Mouse (Mus musculus) left cerebral cortex, postnatal 14 days (tissue): Measurements from ENCODE around the gene Fam187b. TPM values are rescaled to one million over a fixed set of nuclear protein-coding genes. Genes with fewer than 3 reads are reported as not detected.
A peak's percentile ranks its signal among the peaks of the same experiment; 100 is the strongest.
"Not testable (repeated sequence)": the region's sequence is repeated elsewhere in the genome, so short reads cannot be mapped to it uniquely, and the experiment has no call there.

Experiments
- DNase-seq, 2 experiments: peaks; one replicate each; pipeline ENCODE4 v3.0.0; 2021 to 2022; ENCODE audit warnings: low spot score in 2 of 2, mixed read lengths in 1 of 2
- intact Hi-C: fragments of 180-260 bp; cut with DNase I; formaldehyde crosslinking; loops from one replicate; pipeline ENCODE4 v1.15.1; 2025
- long read RNA-seq, 2 experiments: library from polyadenylated mRNA; stranded (forward); transcript quantifications; one replicate each; pipeline ENCODE4 v2.0.0; 2021
- total RNA-seq, 2 experiments: library from RNA; stranded (reverse); gene quantifications; 2 replicates each; pipeline ENCODE4 v1.2.3; 2021

Gene Fam187b
- total RNA-seq = under 1 TPM; 0.18 to 0.27 TPM
- long read RNA-seq, experiment 1, partial matches to known transcripts = 0 of 1 reads
- long read RNA-seq, experiment 1, other reads (novel, unspliced or antisense) = 1 of 1 reads
- long read RNA-seq, experiment 2 = 0 reads

DNA sequence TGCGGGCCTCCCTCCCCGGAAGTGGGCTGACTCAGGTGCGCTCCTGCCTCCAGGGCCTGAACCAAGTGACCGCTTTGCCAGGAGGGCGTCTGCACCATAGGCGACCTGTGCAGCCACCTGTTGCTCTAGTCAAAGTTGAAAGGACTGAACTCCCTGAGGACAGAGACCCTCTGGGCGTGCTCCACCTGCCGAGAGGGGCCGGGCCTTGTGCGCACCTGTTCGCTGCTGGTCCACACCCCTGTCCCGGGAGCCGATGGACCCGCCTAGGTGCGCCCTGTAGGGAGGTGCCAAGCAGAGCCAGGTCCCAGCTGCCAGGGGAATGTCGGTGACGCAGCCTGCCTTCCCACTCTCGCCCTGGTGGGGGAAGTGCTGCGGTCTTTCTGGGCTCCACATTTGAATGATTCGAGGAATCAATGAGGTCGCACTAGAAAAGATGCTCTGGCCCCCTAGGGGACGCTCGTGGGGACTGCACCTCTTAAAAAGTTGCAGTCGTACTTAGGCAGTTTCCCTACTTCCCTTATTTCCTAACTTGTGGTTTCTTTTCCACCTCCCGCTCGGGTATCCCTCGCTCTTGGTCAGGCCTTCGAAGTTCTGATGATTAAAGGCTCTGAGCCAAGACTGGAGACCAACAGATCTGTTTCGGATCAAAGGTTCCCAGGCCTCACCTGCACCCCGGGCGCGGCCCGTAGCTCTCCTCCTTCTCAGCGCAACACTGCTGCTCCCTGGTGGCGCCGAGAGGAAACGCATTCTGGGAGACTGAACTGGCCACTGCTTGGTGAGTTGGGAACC lies at the start of gene Fam187b:
TSS of gene Fam187b (plus strand) at position 290 of the 789 bp plus-strand sequence.
- DNase-seq = peak; percentile 76 to 89
- intact Hi-C loops = loop anchor here (5.0 kb wide), 2 partner anchors 44 to 124 kb away; no protein-coding TSS in a partner anchor

DNA sequence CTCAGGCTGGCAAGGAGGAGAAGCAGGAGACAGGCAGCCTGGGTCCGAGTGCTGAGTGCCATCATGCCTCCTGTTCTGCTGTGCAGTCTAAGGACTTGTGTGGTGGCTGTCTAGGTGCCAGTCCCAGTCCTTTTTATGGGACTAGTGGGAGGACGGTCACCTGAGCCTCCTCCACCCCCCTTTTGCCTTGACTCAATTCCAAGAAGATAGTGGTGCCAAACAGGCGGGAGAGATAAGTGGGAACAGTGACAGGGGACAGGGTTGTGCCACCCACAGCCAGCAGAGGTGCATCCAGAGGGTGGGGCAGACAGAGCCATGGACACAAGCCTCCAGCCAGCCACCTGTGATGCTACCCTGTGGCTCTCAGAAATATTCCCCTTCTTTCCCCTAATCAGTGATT lies 49.5 kb upstream of the Fam187b start:
- intact Hi-C loops = no loop called here
- DNase-seq = no peak

DNA sequence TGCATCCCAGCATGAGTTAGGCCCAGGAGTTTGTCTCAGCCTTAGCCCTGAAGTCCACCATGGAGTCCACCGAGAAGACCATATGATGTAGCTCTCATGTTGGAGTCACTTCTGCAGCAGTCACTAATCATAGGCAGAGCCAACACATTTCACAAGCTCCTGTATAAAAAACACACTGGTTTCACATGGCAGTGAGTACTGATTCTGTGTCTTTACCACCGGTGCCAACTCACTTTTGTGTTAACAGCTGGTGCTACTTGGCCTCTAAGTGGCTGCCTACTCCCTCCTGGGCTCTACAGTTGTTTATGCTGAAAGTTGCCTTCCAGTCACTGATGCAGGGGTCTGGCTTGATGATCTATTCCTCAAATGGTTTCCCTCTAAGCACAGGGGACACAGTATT lies 49.0 kb upstream of the Fam187b start, which contains the start of gene Hamp2:
TSS of gene Hamp2 (minus strand) at position 101 of the 400 bp plus-strand sequence.
- DNase-seq, intact Hi-C loops: not testable (repeated sequence)

DNA sequence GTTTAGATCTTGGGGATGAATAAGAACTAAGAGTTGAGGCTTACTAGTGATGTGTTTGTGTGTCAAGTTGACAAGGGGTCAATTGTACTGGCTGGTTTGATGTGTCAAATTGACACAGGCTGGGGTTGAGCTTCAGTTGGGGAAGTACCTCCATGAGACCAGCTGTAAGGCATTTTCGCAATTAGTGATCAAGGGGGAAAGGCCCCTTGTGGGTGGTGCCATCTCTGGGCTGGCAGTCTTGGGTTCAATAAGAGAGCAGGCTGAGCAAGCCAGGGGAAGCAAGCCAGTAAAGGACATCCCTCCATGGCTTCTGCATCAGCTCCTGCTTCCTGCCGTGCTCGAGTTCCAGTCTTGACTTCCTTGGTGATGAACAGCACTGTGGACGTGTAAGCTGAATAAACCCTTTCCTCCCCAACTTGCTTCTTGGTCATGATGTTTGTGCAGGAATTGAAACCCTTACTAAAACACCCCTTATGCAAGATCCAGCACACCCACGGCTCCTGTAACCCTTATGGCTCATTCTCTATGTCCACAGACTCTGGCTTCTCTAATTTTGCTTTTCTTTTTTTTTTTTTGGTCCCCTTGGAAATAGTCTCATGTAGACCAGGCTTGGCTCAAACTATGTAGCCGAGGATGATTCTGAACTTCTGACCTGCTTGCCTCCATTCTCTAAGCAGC lies 38.0 kb upstream of the Fam187b start:
- intact Hi-C loops, DNase-seq: not testable (repeated sequence)

DNA sequence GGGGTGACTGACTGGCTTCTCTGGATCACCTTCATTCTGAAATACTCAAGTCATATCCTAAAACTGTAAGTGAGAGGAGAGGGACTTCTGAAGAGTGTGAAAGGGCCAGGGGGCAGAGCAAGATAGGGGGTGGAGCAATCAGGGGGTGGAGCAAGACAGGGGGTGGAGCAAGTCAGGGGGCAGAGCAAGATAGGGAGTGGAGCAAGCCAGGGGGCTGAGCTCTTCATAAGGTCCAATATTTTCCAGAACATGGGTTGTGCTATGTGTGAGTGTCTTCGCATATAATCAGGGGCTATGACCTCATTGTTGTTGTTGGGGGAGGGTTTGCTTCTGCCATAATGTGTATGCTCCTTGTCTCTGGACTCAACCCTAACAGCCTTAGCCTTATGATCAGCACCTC lies 33.5 kb upstream of the Fam187b start:
- DNase-seq, intact Hi-C loops: not testable (repeated sequence)

DNA sequence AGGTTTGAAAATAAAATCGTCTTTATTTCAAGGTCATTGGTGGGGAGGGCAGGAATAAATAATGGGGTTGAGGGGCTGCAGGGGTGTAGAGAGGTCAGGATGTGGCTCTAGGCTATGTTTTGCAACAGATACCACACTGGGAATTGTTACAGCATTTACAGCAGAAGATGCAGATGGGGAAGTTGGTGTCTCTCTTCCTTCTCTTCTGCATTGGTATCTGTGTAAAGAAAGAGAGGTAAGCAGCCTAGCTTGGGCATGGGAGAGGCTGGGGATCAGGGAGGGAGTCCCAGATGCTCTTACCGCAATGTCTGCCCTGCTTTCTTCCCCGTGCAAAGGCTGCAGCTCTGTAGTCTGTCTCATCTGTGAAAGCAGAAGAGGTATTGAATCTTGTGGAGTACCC lies 31.2 kb upstream of the Fam187b start:
- intact Hi-C loops, DNase-seq: not testable (repeated sequence)

DNA sequence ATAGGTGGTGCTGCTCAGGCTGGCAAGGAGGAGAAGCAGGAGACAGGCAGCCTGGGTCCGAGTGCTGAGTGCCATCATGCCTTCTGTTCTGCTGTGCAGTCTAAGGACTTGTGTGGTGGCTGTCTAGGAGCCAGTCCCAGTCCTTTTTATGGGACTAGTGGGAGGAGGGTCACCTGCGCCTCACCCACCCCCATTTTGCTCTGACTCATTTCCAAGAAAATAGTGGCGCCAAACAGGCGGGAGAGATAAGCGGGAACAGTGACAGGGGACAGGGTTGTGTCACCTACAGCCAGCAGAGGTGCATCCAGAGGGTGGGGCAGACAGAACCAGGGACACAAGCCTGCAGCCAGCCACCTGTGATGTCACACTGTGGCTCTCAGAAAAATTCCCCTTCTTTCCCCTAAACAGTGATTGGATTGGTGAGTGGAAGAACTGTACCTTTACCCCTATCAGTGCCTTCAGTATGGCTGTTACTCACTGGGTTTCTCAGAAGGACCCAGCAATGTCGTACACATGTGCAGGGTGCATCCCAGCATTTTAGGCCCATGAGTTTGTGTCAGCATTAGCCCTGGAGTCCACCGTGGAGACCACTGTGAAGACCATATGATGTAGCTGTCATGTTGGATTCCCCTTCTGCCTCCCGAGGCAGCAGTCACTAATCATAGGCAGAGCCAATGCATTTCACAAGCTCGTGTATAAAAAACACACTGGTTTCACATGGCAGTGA lies 29.5 kb upstream of the Fam187b start, which contains the start of gene Hamp:
TSS of gene Hamp (minus strand) at position 124 of the 727 bp plus-strand sequence.
- intact Hi-C loops = no loop called here

DNA sequence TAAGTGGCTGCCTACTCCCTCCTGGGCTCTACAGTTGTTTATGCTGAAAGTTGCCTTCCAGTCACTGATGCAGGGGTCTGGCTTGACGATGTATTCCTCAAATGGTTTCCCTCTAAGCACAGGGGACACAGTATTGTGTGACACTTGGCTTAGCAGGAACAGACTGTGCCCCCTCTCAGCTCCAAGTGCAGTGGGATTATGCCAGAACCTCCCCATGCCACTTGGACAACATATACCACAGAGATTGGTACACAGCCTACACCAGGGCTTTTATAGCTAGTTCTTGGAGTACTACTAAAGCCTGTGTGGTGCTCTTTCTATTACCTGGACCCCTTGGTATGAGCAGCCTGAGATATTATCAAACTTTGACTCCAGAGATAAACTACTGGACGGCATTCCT lies 28.9 kb upstream of the Fam187b start:
- DNase-seq, intact Hi-C loops: not testable (repeated sequence)

More for the DNA sequence above, 29.5 kb upstream of the Fam187b start, which contains the start of gene Hamp:
- no peak for DNase-seq

DNA sequence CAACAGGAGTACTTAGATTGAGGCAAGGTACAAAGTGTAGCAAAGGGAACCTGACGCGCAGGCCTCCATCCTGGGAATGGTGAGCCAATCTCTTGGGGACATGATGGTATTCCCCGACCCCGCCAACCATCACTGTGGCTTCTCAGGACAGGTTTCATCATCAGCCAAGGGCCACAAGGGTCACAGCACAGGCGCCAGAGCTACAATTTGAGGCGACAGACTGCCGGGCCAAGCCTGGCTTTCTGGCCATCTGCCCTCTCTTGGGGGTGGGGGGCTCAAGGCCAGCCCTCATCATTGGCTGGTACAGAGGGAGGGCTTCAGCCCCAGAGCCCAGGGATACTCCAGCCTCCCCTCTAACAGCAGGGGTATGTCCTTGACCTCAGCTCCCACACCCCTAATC lies 28.1 kb upstream of the Fam187b start:
- DNase-seq, intact Hi-C loops: not testable (repeated sequence)

DNA sequence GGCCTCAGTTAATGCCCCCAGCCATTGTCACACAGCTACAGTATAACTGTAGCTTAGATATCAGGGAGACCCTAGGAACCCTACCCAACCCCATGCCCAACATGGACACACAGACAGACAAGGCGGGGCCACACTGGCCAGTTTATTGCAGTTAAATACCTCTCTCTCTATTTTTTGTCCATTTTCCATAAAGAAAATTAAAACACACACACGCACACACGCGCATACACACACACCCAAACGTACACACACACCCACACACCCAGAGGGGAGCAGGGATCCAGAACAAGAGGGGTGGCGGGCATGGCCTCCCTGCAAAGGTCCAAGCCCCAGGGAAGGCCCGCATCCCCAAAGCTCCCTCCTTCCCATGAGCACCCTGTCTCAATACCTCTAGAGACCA lies 27.7 kb upstream of the Fam187b start:
- no peak for DNase-seq

DNA sequence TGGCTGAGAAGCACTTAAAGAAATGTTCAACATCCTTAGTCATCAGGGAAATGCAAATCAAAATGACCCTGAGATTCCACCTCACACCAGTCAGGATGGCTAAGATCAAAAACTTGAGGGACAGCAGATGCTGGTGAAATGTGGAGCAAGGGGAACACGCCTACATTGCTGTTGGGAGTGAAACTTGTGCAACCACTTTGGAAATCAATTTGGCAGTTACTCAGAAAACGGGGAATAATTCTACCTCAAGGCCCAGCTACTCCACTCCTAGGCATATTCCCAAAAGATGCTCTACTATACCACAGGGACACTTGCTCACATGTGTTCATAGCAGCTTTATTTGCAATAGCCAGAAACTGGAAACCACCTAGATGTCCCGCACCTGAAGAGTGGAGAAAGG lies 23.7 kb upstream of the Fam187b start:
- DNase-seq, intact Hi-C loops: not testable (repeated sequence)

More for the DNA sequence above, 27.7 kb upstream of the Fam187b start:
- intact Hi-C loops = no loop called here

DNA sequence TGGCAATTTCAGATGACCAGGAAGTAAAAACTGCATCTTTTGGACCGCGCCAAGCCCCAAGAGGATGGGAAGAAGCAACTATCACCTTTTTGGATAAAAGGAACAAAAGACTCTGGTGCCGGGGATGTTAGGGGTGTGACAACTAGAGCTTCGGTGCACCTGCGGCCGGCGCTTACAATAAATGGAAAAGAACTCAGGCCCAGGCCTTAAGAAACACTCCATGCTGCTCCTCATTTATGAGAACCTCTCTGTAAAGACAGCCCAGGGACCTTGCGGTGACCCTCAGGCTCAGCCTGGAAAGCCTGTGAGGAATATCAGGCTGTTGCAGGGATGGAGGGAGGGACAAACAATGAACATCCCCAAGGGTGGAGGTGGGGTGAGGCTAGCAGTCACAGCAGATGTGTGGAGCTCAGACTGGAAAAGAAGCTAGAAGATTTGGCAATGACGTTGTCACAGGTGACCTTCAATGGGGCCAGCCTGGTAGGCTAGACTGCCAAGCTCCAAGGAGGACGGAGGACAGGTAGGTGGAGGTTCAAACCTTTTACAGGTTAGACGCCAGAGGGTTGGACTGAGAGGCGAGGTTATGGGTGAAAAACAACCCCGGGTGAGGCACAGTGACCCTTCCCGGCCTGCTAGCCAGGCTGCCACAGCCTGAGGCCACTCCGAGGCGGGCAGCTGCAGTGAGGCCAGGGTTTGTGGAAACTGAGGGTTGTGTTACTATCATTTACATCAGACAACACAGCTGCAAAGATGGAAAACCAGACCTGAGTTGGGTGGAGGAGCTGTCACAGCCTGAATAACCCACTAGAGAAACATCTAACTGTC lies 20.9 kb upstream of the Fam187b start:
- intact Hi-C loops = no loop called here
- no peak for DNase-seq

DNA sequence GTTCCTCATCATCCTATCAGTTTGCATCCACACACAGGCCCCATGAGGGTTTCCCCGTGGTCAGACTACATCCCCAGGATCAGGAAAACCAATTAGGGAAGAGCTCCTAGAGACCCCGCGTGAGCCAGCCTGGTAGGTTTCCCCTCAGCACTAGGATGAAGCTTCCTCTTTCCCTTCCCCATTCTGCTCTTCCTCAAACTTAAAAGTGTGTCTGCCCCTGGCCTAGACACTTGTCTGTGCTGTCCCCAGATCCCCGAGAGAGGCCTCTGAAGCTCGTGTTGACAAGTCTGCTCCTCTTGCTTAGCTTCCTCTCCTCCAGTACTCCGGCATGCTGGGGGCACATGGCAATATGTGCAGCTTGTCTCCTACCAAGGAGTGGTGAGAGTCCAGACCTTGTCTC lies 20.1 kb upstream of the Fam187b start:
- no peak for DNase-seq
- intact Hi-C loops = no loop called here

DNA sequence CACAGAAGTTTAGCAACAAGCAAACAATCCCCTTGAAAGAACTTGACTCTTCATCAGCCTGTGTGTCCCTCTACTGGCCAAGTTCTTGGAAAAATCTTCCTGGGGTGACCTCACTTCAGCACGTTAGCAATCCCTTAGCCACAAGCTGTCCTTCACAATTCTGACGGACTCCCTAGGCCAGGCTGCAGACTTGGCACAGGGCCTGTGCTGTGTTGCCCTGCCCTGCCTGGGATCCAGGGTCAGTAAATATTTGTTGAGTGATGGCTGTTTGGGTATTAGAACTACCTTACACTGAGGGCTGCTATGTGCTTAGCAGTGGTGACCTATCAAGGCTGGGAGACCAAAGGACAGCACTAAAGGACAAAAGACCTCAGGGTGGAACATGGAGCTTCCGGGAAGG lies 19.6 kb upstream of the Fam187b start:
- intact Hi-C loops = no loop called here
- no peak for DNase-seq

DNA sequence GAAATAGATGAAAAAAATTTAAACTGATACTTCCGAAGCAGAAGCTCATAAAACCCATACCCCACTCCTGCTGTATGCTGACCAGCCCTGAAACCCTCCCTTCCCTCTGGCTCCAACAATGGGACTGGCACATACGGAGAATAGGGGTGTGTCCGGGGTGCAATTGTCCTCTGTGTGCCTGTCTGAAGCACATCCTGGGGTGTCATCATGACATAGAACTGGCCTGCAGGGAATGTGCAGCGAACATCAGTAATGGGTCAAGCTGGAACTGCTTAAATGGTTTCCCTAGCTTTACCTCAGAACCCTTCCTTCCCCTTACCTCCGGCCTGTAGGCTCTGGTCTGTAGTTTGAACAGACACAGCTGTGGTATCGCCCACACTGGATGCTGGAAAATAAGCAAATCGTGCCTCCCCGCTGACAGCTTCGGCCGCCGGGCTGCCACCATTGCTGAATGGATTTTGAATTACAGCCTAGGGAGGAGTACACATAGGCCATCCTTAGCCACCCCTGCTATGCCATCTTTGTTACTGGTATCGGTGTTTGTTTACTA lies 18.5 kb upstream of the Fam187b start:
- intact Hi-C loops = loop anchor here (5.0 kb wide), 1 partner anchor 117 kb away; no protein-coding TSS in a partner anchor
- no peak for DNase-seq

DNA sequence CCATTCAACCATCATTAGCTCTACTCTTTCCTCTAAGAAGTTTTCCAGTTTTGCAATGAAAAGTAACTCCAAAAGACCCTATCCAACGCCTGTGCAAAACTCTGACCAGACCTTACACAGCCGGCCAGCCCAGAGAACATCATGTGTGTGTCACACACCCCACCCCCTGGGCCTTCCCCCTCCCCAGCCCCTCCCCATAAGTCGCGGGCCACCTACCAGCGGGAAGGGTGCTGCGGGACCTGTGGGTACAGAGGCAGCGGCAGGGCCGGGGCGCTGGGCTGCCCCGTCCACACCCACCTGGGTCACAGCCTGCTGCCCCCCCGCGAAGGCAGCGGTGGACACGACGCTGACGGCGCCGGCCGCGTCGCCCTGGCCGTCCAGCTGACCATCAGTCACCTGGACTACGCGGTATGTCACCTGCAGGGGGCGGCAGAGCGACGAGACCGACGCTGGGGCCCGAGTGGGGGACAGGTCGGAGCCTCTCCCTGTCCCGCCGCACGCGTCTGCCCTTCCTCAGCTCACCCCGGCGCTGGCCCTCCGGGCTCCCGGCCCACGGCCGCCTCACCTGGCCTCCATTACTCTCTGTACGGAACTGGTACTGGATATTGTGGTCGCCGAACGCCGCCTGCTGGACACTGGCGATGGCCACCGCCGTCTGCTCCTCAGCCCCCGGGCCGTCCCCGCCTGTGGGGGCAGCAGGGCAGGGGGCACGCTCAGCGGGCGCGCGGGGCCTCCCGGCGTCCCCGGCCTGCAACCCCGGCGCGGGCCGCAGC lies 17.8 kb upstream of the Fam187b start:
- intact Hi-C loops = loop anchor here (5.0 kb wide), 1 partner anchor 117 kb away; no protein-coding TSS in a partner anchor
- peak; percentile 73 for DNase-seq

DNA sequence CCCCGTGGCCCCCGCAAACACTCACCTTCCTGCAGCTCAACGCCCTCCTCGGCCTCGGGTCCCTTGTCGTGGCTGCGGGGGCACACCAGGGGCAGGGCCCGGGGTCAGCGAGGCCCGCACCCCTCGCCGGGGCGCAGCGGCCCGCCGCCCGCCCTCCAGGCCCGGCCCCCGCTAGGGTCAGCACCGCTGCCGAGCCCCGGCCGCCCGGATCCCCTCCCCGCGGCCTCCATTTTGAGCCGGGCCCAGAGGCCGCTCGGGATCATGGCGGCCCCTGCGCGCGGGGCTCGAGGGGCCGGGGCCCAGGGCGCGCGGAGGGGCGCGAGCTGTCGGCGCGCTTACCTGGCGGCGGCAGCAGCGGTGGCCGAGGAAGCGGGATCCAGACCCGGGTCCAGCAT lies 17.2 kb upstream of the Fam187b start:
- DNase-seq = no peak
- intact Hi-C loops = loop anchor here (5.0 kb wide), 1 partner anchor 116 kb away; no protein-coding TSS in a partner anchor
